Mouse (Mus musculus): ENCODE data around the gene Traf3ip3.

Gene Traf3ip3

DNA sequence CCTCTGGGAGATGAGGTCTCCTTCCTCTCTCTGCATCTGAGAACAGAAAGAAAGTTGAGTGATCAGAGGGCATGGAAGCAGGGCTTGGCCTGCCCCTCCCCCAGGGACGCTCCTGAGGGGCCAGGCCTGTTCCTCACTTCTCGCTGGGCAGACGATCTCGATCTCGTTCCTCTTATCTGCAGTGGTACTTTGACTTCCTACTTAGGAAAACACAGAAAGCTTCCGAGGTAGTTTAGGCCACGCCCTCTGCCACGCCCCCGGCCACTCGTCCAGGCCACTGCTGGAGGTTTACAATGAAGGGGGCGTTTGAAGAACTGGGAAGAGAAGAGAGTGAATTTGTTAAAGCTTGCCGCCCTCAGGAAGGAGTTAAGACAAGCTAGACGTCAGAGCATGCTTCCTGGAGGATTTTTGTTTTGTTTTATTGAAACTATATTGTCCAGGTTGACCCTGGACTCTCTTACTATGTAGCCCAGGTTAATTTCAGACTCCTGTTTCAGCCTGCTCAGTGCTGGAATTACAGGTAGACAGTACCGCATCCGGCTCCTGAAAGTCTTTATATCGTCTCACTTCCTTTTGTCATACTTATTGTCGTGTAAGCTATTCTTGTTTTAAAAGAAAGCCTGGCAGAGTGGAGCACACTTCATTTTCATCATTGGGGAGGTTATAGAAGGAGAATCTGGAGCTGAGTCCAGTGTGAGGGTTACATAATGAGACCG lies 41.0 kb downstream of the Traf3ip3 start:
- CTCF ChIA-PET, result no interaction called here

DNA sequence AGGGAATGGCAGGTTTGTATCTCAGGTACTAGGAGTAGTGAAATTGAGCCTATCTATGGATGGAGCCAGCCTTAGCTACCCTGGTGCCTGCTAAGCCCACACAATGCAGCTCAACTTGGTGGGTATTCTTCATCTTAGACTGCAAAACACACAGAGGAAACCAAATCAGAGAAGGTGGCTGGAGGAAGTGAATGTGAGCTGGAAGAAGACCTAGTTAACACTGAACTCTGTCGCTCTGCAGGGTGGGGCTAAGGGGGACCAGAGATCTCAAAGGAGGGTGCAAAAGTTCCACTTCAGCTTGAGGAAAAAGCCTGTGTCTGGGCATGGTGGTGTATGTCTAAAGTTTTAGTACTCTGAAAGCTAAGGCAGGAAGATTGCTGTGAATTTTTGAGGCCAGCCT lies 41.9 kb downstream of the Traf3ip3 start:
- CTCF ChIA-PET, result no interaction called here

DNA sequence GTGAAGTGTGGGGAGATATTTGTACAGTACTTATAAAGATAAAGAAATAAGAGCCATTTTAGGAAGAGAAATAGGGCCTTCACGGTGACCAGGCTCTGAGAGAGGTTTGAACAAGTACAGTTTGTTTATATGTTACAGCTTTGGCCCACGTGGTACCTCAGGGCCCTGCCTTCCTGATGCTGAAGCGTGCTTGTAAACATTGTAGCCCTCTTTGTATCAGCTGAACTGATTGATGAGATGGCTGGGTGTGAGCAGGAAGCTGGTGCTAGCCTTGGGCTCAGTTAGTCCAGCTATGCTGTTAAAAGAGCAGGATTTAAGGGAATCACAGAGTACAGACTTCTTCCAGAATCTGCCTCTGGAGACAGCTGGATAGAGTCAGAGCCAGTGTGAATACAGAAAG lies 42.3 kb downstream of the Traf3ip3 start:
- CTCF ChIA-PET, result no interaction called here

DNA sequence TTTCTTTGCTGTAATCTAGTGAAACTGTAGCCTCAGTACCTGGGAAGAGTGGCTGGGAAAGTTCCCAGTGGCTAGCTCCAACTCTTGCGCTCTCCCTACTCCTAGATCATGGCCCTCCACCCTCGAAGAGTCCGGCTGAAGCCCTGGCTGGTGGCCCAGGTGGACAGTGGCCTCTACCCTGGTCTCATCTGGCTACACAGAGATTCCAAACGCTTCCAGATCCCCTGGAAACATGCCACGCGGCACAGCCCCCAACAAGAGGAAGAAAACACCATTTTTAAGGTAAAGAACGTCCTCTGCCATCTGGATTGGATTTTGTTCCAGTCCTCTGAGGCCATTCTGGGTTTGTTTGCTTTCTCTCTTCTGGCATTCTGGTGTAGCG lies 44.4 kb downstream of the Traf3ip3 start:
- CTCF ChIA-PET, result no interaction called here

DNA sequence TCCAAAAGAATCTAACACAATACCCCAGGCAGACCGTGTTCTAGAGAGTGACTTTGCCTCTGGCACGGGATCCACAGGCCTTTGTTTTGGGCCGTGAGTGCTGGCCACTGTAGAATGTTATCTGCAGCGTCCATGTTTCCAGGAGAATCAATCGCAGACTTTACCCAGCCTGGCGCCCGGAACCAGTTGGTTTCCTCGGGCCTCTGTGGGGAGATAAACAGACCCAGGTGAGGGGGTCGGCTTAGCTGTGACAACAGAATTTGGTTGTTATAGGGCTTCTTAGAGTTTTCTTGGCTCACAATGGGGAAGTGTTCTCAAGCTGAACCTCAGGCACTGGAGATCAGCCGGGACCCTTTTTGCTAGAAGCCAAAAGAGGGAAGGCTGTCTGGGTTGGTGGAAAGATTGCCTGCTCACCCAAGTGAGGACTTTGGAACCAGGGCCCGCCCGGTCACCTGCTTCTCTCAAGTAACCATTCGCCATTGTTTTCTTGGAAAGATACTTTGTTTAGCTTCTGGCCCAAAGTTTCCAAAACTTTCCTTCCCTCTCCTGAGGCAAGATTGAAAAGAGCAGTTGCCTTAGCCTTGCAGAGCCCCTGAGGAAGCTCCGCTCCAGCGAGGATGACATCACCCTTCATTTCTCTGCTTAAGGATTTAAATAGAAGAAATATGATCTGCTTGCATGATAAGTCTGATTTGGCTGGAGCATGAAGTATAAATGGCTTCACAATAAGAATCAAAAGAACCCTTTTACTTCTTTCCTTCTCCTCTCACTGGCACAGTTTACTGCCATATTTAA lies 45.0 kb downstream of the Traf3ip3 start:
- CTCF ChIA-PET, result no interaction called here

DNA sequence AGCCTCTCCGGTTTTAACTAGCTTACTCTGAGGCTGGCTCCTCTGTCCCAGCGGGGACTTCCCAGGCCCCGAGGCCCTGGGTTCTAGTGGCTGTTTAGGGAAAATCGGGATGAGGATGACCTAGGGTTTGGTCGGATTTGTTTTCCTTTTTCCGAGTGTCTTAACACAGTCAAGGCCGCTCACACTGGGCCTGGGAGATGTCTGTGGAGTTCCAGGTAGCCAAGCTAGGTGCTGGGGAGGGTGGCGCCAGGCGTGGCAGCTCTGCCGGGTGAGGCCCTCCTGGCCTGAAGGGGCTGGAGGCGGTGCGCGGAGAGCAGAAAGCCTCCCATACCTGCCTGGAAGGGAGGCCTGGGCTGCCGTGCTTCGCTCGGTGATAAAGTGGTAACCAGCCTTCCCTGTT lies 47.9 kb downstream of the Traf3ip3 start:
- CTCF ChIA-PET, result no interaction called here

DNA sequence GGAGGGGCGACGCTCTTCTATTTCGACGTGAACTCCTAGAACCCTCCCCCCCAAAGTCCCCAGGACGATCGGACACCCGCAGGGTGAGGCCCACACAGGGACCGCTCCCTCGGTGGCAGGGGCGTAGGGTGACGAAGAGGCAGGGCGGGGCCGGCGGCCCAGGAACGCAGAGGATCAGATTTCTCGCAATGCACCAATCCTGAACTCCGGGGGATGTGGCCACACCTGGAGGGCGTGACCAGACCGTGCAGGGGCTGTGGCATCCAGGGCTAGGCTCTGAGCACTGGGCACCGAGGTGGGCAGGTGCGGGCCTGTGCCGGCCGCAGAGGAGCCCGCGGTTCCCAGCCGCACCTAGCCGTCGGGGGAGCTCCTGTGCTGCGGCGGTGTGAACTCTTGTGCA lies 48.6 kb downstream of the Traf3ip3 start, which contains the start of gene Irf6:
Gene Irf6 (plus strand): TSS at position 240 of the 400 bp plus-strand sequence.
- CTCF ChIA-PET, result no interaction called here

DNA sequence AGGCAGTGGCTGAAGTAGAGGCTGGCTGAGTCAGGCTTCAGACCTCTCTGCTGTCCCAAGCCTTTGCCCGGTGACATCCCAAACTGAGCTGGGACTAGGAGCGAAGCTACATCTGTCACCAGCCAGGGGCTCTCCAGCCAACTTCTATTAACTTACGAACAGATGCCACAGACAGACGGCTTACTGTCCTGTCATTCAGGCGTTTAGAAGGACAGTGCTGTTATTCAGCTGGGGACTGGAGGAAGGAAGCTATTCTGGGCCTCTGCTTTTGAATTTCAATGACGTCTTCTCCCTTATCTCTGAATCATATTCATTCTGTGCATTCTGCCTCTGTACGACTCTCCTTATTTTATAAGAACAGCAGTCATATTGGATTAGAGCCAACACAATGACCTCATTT lies 50.4 kb downstream of the Traf3ip3 start:
- CTCF ChIA-PET, result interaction anchor here (0.6 kb wide), 1 partner anchor 1705 kb away, joined by 3 read pairs; no protein-coding TSS in a partner anchor

DNA sequence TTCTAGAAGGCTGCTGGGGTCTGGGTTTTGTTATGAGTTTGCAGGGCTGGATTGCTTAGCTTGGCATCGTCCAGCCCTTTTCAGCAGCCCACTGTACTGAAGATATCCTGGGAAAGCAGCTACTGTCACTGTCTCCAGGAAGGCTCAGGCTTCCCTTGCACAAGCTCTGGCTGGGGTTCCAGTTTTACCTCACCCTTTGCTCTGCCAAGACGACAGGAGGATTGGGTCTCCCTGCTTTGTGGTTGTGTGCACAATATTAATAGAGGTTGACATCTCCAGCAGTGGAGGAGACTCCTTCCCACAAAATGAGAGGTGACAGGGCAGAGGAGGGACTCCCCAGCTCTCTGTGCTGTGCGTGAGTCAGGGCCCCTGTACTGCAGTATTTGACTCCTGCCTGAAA lies 52.3 kb downstream of the Traf3ip3 start:
- CTCF ChIA-PET, result interaction anchor here (0.7 kb wide), 1 partner anchor 307 kb away, joined by 3 read pairs; no protein-coding TSS in a partner anchor

DNA sequence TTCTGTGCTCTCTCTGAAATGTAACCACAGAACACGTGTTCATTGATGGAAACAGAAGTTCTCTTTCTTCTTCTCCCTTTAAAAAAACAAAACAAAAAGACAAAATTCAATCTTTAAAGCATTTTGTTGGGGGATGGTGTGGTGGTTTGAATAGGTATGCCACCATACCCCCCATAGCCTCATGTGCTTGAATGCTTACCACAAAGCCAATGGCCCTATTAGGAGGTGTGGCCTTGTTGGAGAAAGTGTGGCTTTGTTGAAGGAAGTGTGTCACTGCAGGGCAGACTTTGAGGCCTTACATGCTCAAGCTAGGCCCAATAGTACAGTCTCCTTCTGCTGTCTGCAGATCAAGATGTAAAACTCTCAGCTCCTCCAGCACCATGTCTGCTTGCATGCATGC lies 55.1 kb downstream of the Traf3ip3 start:
- CTCF ChIA-PET, result no interaction called here

DNA sequence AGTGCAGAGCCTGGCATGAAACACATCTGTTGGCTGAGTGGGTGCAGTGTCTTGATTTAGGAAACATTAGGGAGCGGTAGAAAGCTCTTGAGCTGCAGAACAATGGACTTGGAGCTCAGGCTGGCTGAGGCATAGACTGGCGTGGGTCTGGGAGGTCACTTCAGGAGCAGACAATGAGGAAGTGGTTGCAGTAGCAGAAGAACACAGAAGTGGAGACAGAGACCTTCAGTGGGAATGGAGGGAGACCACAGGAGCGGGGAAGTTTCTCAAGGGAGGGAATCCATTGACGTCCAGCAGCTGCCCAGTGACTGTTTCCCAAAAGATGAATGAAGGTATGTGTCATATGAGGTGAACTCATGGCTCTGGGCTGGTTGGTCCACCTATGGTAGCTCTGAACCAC lies 56.4 kb downstream of the Traf3ip3 start:
- CTCF ChIA-PET, result no interaction called here

DNA sequence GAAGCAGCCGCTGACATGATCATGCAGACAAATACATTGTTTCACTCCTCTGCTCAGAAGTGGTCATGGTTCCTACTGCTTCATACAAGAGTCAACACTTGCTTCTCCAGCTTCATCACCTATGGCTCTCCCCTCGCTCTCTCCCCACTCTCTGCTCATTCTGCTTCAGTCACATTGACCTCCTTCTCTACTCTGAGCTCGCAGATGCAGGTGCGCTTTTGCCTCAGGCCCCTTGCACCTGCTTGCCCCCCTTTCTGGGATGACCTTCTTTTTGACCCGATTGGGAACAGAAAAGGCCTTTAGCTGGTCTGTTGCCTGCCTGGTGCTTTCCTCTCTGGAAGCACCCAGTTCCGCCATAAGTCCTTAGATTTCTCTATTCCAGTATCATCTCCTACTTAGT lies 57.0 kb downstream of the Traf3ip3 start:
- CTCF ChIA-PET, result no interaction called here

DNA sequence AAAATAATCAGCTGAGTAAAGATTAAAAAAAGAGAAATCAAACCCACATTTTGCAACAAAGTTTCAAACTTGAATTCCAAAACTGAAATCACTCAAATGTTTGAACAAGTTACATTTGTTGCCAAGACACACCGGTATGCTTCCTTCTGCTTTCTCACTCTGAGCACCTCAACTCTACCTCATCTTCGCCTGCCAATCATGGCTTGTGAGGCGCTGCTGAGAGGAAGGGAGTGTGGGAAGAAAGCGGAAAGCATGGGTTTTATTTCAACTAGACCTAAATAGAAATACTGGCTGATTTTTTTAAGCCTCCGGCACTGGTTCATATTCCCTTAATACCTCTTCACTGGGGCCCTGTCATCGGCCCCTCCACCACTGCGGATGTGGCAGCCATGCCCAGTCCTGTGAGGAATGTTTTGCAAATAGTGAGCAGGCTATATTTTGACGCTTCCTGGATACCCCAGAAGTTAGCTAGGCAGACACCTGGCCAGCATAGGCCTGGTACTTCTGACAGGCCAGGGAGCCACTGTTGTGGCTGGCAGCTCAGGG lies 58.9 kb downstream of the Traf3ip3 start:
- CTCF ChIA-PET, result no interaction called here

DNA sequence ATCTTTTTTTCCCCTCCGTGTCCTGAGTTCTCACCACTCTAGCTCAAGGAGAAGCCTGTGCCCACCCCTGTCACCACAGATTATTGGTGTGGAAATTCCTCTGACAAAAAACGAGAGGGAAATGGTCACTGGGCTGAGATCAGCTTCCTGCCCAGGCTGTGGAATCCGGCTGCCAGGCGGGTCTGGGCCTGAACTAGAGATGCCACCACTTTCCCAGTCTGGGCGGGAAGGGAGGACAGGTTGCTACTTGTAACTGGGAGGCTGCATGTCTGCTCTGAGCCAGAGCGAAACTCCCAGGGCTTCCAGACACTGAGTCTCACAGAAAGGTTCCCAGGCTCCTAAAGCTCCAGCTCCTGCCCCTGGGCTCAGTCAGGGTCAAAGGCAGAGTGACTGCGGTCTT lies 60.4 kb downstream of the Traf3ip3 start:
- CTCF ChIA-PET, result no interaction called here

DNA sequence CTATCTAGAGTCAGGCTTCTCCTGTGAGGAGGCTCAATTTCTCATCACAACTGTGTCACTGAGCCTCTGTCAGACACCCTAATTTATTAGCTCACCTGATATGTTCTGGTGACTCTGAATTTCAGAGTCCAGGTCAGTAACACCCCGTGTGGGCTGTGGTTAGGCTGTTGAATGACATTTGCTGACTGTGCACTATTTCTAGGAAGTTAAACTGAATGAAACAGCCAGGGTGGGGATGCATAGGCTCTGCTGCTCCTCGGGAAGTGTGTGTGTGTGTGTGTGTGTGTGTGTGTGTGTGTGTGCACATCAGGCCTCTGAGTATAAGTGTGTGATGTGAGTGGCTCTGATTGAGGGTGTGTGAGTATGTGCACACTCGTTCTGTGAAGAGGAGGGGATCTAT lies 62.8 kb downstream of the Traf3ip3 start:
- CTCF ChIA-PET, result no interaction called here

DNA sequence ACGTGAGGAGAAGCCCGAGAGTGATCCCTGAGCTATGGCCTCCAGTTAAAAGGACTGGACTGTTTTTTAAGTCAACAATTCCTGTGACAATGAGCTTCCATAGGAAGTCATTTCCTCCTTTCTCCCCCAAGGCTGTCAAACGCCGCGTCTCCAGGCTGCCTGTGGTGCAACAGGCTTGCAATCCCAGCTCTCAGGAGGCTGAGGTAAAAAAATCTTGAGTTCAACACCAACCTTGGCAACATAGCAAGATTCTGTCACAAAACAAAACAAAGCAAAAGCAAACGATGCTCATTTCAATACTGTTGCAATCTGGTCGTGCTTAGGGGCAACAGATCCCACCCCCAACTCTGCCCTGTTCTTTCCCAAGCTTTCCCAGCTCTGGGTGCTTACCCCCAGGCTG lies 63.4 kb downstream of the Traf3ip3 start:
- CTCF ChIA-PET, result no interaction called here

DNA sequence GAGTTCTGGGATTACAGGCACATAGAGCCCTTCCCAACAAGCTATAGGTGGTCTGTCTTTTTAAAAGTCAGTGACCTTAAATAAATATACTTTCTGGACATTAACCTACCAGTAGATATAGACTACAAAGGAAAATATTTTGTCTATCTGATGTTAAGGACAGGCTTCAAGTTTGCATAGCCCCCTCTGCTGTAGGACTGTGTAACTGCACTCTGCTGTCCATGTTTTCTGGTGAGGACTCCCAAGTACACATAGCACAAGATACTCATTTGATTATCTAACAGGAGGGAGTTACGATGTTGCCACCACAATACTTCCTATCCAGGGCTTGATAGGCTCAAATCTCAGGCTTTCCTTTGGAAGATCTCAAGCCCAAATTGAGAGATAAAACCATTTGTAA lies 67.8 kb downstream of the Traf3ip3 start:
- CTCF ChIA-PET, result no interaction called here

DNA sequence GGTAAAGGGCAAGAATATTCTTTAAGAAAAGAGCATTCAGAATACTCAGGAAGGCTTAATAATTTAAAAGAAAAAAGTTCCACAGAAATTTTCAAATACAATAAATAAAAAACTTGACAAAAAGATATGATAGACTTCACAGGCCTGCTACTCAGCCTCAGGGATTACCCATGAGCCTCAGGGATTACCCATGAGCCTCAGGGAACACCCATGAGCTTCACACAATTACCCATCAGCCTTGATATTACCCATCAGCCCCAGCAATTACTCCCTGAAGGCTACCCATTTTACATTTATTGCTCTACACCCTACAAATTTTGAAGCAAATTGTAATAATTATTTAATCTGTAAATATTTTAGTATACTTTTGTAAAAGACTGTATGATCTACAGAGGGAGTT lies 69.1 kb downstream of the Traf3ip3 start:
- CTCF ChIA-PET, result no interaction called here

DNA sequence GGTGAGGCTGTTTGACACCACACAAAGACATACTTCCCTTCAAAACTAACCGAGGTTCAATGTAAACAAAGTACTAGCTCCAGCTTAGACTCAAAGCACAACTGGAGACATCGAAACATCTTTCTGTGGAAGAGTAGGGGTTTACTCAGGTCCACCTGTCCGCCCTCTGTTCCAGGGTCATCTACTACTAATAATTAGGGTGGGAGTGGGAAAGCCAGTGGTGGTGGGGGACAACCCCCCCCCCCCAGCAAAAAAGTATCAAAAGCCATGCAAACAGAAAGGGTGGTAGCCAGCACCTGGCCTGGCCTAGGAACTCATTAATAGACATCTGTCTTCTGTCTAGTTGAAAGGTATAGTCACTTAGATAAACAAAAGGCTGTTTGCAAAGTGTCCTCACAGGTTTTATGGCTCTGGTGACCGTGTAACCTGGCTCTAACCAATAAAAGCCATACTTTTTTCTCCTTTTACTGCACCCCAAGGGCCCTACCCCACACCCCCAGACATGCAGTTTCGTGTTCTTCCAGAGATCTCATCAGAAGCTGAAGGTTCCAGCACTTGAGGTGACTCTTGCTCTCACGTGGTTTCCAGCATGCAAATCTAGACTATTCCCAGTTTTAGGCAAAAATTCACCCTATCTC lies 70.1 kb downstream of the Traf3ip3 start:
- CTCF ChIA-PET, result no interaction called here

DNA sequence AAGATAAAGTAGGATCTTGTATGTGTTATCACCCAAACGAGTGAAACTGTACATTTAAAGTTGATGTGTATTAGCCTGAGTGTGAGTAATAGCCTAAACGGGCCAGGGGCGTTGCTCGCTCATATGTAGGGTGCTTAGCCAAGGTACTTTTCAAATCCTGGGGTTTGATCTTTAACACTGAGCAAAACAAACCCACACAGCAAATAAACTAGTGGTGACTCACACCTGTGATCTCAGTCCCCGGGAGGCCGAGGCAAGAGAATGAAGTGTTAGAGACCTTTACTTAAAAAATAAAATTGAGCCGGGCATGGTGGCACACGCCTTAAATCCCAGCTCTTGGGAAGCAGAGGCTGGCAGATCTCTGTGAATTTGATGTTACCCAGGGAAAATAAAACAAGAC lies 70.7 kb downstream of the Traf3ip3 start:
- CTCF ChIA-PET, result no interaction called here

DNA sequence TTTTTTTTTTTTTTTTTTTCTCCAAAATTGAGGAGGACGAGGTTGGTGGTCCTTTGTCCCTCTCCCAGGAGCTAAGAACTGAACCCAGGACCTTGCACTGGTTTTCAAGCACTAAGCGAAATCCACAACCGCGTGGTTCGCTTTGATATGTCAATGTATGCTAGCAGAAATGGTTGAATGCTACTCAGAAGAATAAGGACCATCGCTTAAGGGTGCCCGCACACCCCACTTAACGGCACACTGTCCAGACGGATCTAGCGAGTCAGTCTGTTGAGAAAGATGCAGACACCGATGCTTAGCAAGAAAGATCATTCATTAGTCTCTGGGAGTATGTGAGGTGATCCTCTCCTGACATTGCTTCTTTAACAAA lies 71.1 kb downstream of the Traf3ip3 start:
- CTCF ChIA-PET, result interaction anchor here (0.7 kb wide), 1 partner anchor 51 kb away, joined by 18 read pairs; no protein-coding TSS in a partner anchor

DNA sequence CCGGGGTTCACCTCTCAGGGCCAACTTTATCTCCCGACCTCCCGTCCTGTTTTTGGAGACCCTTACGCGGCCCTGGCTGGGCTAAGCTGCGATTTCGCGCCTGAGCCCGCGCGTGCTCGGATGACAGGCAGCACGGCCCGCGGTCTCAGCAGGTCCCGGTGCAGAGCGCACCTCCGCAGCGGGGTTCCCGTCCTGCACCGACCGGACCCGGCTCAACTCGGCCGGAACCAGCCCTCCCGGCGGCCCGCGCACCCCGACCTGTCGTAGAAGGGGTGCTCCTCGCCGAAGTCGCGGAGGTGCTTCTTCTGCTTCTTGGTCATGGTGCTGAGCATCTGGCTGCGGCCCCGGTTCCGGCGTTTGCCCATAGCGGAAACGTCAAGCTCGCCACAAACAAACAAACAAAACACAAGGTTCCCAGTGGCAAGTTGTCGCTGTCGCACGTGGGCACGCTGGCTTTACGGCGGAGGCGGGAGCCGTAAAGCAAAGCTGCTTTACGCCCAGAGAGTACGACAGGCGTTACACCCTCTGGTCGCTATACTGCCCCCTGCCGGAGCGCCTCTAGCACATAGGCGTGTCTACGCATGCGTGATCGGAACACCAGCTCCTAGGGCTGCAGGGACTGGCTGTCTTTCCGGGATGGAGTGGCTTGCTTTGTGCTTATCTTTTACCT lies 71.6 kb downstream of the Traf3ip3 start, which contains the start of gene Diexf:
Gene Diexf (minus strand): TSS at position 487 of the 670 bp plus-strand sequence.
- CTCF ChIA-PET, result interaction anchor here (0.7 kb wide), 1 partner anchor 52 kb away, joined by 18 read pairs; no protein-coding TSS in a partner anchor

Measured in spleen, embryonic (tissue).